Mouse (Mus musculus): ENCODE measurements around the gene Acot1. TPM values are rescaled to one million over a fixed set of nuclear protein-coding genes. Genes with fewer than 3 reads are reported as not detected.
"Not testable (repeated sequence)": the region's sequence is repeated elsewhere in the genome, so short reads cannot be mapped to it uniquely, and the experiment has no call there.

Acot1 gene
- polyA plus RNA-seq, 1 experiment = 0.01 TPM

GRCm38 (mm10) chr12:84030659-84031332 lies 21.5 kb downstream of the Acot1 start:
- Histone ChIP-seq H3K4me3 (replicated peaks) (no peak overlapping the region), H3K27me3 (ENCODE audit: control insufficient read depth) (no peaks in the 10 kb centered on the region), H3K4me1 (ENCODE audit: control insufficient read depth) (no peaks in the 10 kb centered on the region), H3K9me3 (ENCODE audit: control insufficient read depth, low read length) (no peaks in the 10 kb centered on the region), H3K36me3 (ENCODE audit: control insufficient read depth) (no peaks in the 10 kb centered on the region)
- TF ChIP-seq GATA1 (IDR thresholded peaks at IDR 0.05; ENCODE audit: low read length) (no peak), TAL1 (IDR thresholded peaks at IDR 0.05; ENCODE audit: low read length) (no peak)

GRCm38 (mm10) chr12:84032854-84033253 lies 23.6 kb downstream of the Acot1 start:
- no peaks in the 10 kb centered on the region for H3K9me3 ChIP-seq (ENCODE audit: control insufficient read depth, low read length)
- peaks cover 6% of the 10 kb centered on the region for H3K27me3 ChIP-seq (ENCODE audit: control insufficient read depth)
- H3K4me3 ChIP-seq (replicated peaks) = no peak overlapping the region
- H3K36me3 ChIP-seq (ENCODE audit: control insufficient read depth) = no peaks in the 10 kb centered on the region
- no peak for TF ChIP-seq GATA1 (IDR thresholded peaks at IDR 0.05; ENCODE audit: low read length)
- H3K4me1 ChIP-seq (ENCODE audit: control insufficient read depth) = no peaks in the 10 kb centered on the region

GRCm38 (mm10) chr12:84033302-84033701 lies 24.0 kb downstream of the Acot1 start:
- H3K4me3 ChIP-seq (replicated peaks); H3K36me3 ChIP-seq (ENCODE audit: control insufficient read depth); H3K4me1 ChIP-seq (ENCODE audit: control insufficient read depth); H3K9me3 ChIP-seq (ENCODE audit: control insufficient read depth, low read length): not testable (repeated sequence)
- peaks cover 11% of the 10 kb centered on the region for H3K27me3 ChIP-seq (ENCODE audit: control insufficient read depth)

DNA sequence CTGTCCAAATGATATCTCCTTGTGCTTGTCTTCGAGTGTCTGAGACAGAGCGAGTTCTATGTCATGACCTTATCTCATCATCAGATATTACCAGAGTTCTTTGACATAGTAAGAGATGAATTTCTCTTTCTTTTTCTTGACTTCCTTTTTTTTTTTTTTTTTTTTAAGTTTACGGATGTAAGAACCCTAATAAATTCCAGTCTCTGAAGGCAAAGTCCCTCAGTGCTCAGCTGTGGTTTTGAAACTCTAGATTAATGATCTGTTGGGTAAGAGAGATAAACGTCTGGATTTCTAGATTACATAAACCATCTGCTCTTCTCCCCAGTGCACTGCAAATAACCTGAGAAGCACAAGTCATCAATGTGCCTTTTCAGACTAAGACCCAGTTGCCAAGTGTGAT lies 24.8 kb downstream of the Acot1 start:
- Histone ChIP-seq H3K4me3 (replicated peaks) (no peak overlapping the region), H3K9me3 (ENCODE audit: control insufficient read depth, low read length) (no peaks in the 10 kb centered on the region), H3K36me3 (ENCODE audit: control insufficient read depth) (no peaks in the 10 kb centered on the region), H3K27me3 (ENCODE audit: control insufficient read depth) (peaks cover 19% of the 10 kb centered on the region), H3K4me1 (ENCODE audit: control insufficient read depth) (peaks cover 2% of the 10 kb centered on the region; the same call in 1 of the 2 replicates)
- TF ChIP-seq GATA1 (IDR thresholded peaks at IDR 0.05; ENCODE audit: low read length) (no peak), TAL1 (IDR thresholded peaks at IDR 0.05; ENCODE audit: low read length) (no peak)

DNA sequence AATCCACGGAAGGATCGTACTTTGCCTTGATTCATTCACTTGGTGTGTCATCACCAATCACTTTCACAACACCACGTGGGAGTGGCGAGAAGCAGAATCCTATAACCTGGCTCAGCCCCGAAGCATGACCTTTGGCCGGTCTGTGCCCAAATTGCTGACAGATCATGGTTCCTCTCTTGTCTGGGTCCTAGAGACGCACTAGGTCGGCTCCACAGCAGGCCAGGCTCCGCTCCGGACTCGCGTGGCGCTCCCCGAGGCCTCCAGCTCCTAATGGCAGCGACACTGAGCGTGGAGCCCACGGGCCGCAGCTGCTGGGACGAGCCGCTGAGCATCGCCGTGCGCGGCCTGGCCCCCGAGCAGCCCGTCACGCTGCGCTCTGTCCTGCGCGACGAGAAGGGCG lies 29.0 kb downstream of the Acot1 start, which contains the start of gene Acot4:
Gene Acot4, plus strand, starts transcription at position 139 of the 400 bp plus-strand sequence.
- H3K4me3 ChIP-seq (replicated peaks) = peak within 1 kb of the TSS; percentile 45
- H3K9me3 ChIP-seq (ENCODE audit: control insufficient read depth, low read length); H3K4me1 ChIP-seq (ENCODE audit: control insufficient read depth); H3K36me3 ChIP-seq (ENCODE audit: control insufficient read depth): not testable (repeated sequence)
- H3K27me3 ChIP-seq (ENCODE audit: control insufficient read depth) = peaks cover 20% of the 10 kb centered on the region

DNA sequence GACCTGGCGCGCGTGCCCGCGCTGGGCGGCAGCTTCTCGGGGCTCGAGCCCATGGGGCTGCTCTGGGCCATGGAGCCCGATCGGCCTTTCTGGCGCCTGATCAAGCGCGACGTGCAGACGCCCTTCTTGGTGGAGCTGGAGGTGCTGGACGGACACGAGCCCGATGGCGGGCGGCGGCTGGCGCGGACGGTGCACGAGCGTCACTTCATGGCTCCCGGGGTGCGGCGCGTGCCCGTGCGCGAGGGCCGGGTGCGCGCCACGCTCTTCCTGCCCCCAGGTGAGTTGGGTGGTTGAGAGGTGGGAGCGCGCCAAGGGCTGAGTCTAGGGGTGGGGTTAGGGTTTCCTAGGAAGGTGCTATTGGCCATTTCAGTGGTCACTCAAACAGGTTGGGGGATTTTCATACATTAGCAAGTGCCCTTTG lies 29.4 kb downstream of the Acot1 start, which contains the start of gene Gm49366:
Gene Gm49366, plus strand, starts transcription at position 245 of the 421 bp plus-strand sequence.
- H3K4me1 ChIP-seq (ENCODE audit: control insufficient read depth); H3K9me3 ChIP-seq (ENCODE audit: control insufficient read depth, low read length); H3K36me3 ChIP-seq (ENCODE audit: control insufficient read depth): not testable (repeated sequence)
- Histone ChIP-seq H3K27me3 (ENCODE audit: control insufficient read depth) (peaks cover 20% of the 10 kb centered on the region), H3K4me3 (replicated peaks) (peak within 1 kb of the TSS; percentile 45)

- Histone ChIP-seq H3K4me1 (ENCODE audit: control insufficient read depth) (peaks cover 2% of the 10 kb centered on the region; the same call in 1 of the 2 replicates), H3K4me3 (replicated peaks) (no peak overlapping the region), H3K9me3 (ENCODE audit: control insufficient read depth, low read length) (no peaks in the 10 kb centered on the region), H3K36me3 (ENCODE audit: control insufficient read depth) (no peaks in the 10 kb centered on the region), H3K27me3 (ENCODE audit: control insufficient read depth) (peaks cover 19% of the 10 kb centered on the region)
- no peak for TF ChIP-seq GATA1 (IDR thresholded peaks at IDR 0.05; ENCODE audit: low read length)
- no peak for TF ChIP-seq TAL1 (IDR thresholded peaks at IDR 0.05; ENCODE audit: low read length)
These were observed 33.0 kb downstream of the Acot1 start for GRCm38 (mm10) chr12:84042248-84042647.

- H3K4me3 ChIP-seq (replicated peaks) = no peak overlapping the region
- TF ChIP-seq GATA1 (IDR thresholded peaks at IDR 0.05; ENCODE audit: low read length) = no peak
- no peak for TF ChIP-seq TAL1 (IDR thresholded peaks at IDR 0.05; ENCODE audit: low read length)
- H3K27me3 ChIP-seq (ENCODE audit: control insufficient read depth) = peaks cover 1% of the 10 kb centered on the region
- H3K9me3 ChIP-seq (ENCODE audit: control insufficient read depth, low read length) = peaks cover 5% of the 10 kb centered on the region
- H3K36me3 ChIP-seq (ENCODE audit: control insufficient read depth) = no peaks in the 10 kb centered on the region
- no peaks in the 10 kb centered on the region for H3K4me1 ChIP-seq (ENCODE audit: control insufficient read depth)
These were observed 34.8 kb downstream of the Acot1 start for GRCm38 (mm10) chr12:84044045-84044444.

DNA sequence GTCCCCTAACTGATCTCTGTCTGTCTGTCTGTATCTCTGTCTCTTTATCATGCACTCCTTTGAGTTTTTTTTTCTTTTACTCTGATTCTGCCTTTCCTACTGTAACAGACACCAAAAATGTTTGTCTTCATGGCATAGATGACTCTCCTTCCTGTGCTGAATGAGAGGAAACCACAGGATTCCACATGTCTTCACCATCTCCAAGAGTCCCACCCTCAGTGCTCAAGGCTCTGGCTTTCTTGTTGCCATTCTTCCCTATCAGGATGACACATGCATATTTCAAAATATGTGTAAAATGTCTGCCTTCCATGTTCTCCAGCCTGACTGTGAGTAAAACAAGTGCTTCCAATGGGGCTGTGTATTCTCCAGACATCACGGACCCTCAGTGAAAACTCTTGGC lies 37.6 kb downstream of the Acot1 start:
- Histone ChIP-seq H3K4me1 (ENCODE audit: control insufficient read depth) (no peaks in the 10 kb centered on the region), H3K36me3 (ENCODE audit: control insufficient read depth) (no peaks in the 10 kb centered on the region), H3K9me3 (ENCODE audit: control insufficient read depth, low read length) (peaks cover 5% of the 10 kb centered on the region), H3K4me3 (replicated peaks) (no peak overlapping the region), H3K27me3 (ENCODE audit: control insufficient read depth) (peaks cover 1% of the 10 kb centered on the region)
- TF ChIP-seq TAL1 (IDR thresholded peaks at IDR 0.05; ENCODE audit: low read length) = no peak
- TF ChIP-seq GATA1 (IDR thresholded peaks at IDR 0.05; ENCODE audit: low read length) = no peak

GRCm38 (mm10) chr12:84050744-84051143 lies 41.5 kb downstream of the Acot1 start:
- H3K4me1 ChIP-seq (ENCODE audit: control insufficient read depth); H3K4me3 ChIP-seq (replicated peaks): not testable (repeated sequence)

More at GRCm38 (mm10) chr12:84050744-84051143, 41.5 kb downstream of the Acot1 start:
- not testable (repeated sequence) for H3K36me3 ChIP-seq (ENCODE audit: control insufficient read depth); H3K9me3 ChIP-seq (ENCODE audit: control insufficient read depth, low read length)
- H3K27me3 ChIP-seq (ENCODE audit: control insufficient read depth) = peaks cover 29% of the 10 kb centered on the region
